Mouse (Mus musculus) cerebellum, postnatal 10 days (tissue): ENCODE results near the gene Dhrs7.

Experiments
- DNase-seq, 2 experiments: peaks; one replicate each; pipeline ENCODE4 v3.0.0; 2021; ENCODE audit warnings: mixed read lengths in 2 of 2

Gene Dhrs7

GRCm38 (mm10) chr12:72654698-72655097 is 10.0 kb downstream of the Dhrs7 start:
- DNase-seq, result peak; percentile 88 to 92

- DNase-seq, result no peak
These were observed 14.9 kb downstream of the Dhrs7 start, which contains the start of gene Gm4756 for GRCm38 (mm10) chr12:72649611-72650330. Gene Gm4756, minus strand, starts transcription at chr12:72649661.

GRCm38 (mm10) chr12:72648921-72649320 is 15.8 kb downstream of the Dhrs7 start:
- DNase-seq, result no peak

GRCm38 (mm10) chr12:72638025-72638424 is 26.7 kb downstream of the Dhrs7 start:
- DNase-seq, result no peak

- no peak for DNase-seq
These were observed 36.0 kb downstream of the Dhrs7 start for GRCm38 (mm10) chr12:72628751-72629150.

GRCm38 (mm10) chr12:72622853-72623496 is 41.7 kb downstream of the Dhrs7 start:
- DNase-seq, result no peak

- no peak for DNase-seq
These were observed 43.3 kb downstream of the Dhrs7 start for GRCm38 (mm10) chr12:72621441-72621840.

GRCm38 (mm10) chr12:72620856-72621255 is 43.9 kb downstream of the Dhrs7 start:
- DNase-seq, result peak; percentile 27 to 53

GRCm38 (mm10) chr12:72612053-72612452 is 52.7 kb downstream of the Dhrs7 start:
- DNase-seq, result no peak
